ENCODE assay signal across 20 mouse cellular contexts in genomic region chr1:187803566-187803965, GRCm38 (mm10).
DNase-seq lines count a peak whose midpoint lies in the region; ATAC-seq lines count a peak whose summit lies in the region.
"Had no signal": no experiment of that assay in that cellular context is flagged by ENCODE, and none has a peak within 500 bp of the region (broad histone marks: within the 10 kb centered on the region; RNA-seq: fewer than 3 reads in every experiment).

No protein-coding gene starts in this region.

- no peak for DNase-seq in heart, postnatal 4 days
- DNase-seq in neural tube, embryonic 11.5 days (ENCODE audit: low spot score) = no peak
- no peak for DNase-seq in limb, embryonic 10.5 days (ENCODE audit: low spot score)
- no peak for DNase-seq in thymus, postnatal 36 days
- DNase-seq: adrenal gland, postnatal 10 days; cerebellum, adult 11-12 months; cerebellum, postnatal 25 days; gastrocnemius, postnatal 36 days; lung, postnatal 10 days; right cerebral cortex, postnatal 14 days; thymus, postnatal 14 days had no signal

- H3K4me1 ChIP-seq in heart, embryonic 13.5 days = peaks cover 62% of the 10 kb centered on the region
- H3K4me1 ChIP-seq in neural tube, embryonic 11.5 days (ENCODE audit: control insufficient read depth, insufficient read depth, low read length) = peaks cover 6% of the 10 kb centered on the region; the same call in 1 of the 2 replicates
- H3K4me1 ChIP-seq in neural tube, embryonic 15.5 days = peaks cover 17% of the 10 kb centered on the region
- peaks cover 57% of the 10 kb centered on the region for H3K4me1 ChIP-seq in limb, embryonic 10.5 days
- H3K4me1 ChIP-seq: megakaryocyte, embryonic 14.5 days had no signal

- WGBS in heart, embryonic 13.5 days = 52% methylated on average over 5 of the region's 5 CpGs
- WGBS in neural tube, embryonic 11.5 days = 31% methylated on average over 5 of the region's 5 CpGs
- WGBS in neural tube, embryonic 15.5 days = 24% methylated on average over 5 of the region's 5 CpGs
- WGBS in limb, embryonic 10.5 days = 29% methylated on average over 5 of the region's 5 CpGs

- no peak for ATAC-seq in heart, embryonic 13.5 days (ENCODE audit: extremely low read depth, insufficient number of reproducible peaks, low FRiP score, low TSS enrichment)
- peak; percentile 35; the same call in 1 of the 2 replicates for ATAC-seq in neural tube, embryonic 11.5 days (ENCODE audit: insufficient read depth, low FRiP score, low TSS enrichment)
- no peak for ATAC-seq in neural tube, embryonic 15.5 days (ENCODE audit: low FRiP score)
- no peak for ATAC-seq in erythroid progenitor cell, adult 5-6 weeks (replicated peaks; ENCODE audit: low FRiP score, poor library complexity, severe bottlenecking)
- ATAC-seq: forebrain, embryonic 14.5 days had no signal

- no peaks in the 10 kb centered on the region for H3K27me3 ChIP-seq in heart, embryonic 13.5 days (replicated peaks)
- H3K27me3 ChIP-seq in neural tube, embryonic 11.5 days (ENCODE audit: control insufficient read depth, insufficient read depth, low read length) = no peaks in the 10 kb centered on the region
- H3K27me3 ChIP-seq in neural tube, embryonic 15.5 days (replicated peaks) = peaks cover 3% of the 10 kb centered on the region
- no peaks in the 10 kb centered on the region for H3K27me3 ChIP-seq in limb, embryonic 10.5 days (ENCODE audit: low read depth, poor library complexity, severe bottlenecking)
- H3K27me3 ChIP-seq: limb, embryonic 15.5 days; megakaryocyte, embryonic 14.5 days had no signal

- 0 out of 2 replicates have a peak overlapping the region, but pooled peaks have one; percentile 2 for H3K9ac ChIP-seq in heart, embryonic 13.5 days
- H3K9ac ChIP-seq in neural tube, embryonic 11.5 days (ENCODE audit: low read length) = no peak overlapping the region
- H3K9ac ChIP-seq in neural tube, embryonic 15.5 days (replicated peaks) = no peak overlapping the region
- H3K9ac ChIP-seq: limb, embryonic 15.5 days had no signal

- 0 out of 2 replicates have a peak overlapping the region, but pooled peaks have one; percentile 10 for H3K4me2 ChIP-seq in heart, embryonic 13.5 days
- H3K4me2 ChIP-seq in neural tube, embryonic 11.5 days (ENCODE audit: low read depth) = no peak overlapping the region
- H3K4me2 ChIP-seq in neural tube, embryonic 15.5 days = no peak overlapping the region
- H3K4me2 ChIP-seq: heart, embryonic 11.5 days; limb, embryonic 15.5 days had no signal

- no peak overlapping the region for H3K4me3 ChIP-seq in heart, embryonic 13.5 days
- no peak overlapping the region for H3K4me3 ChIP-seq in neural tube, embryonic 11.5 days (ENCODE audit: low read depth, low read length)
- no peak overlapping the region for H3K4me3 ChIP-seq in neural tube, embryonic 15.5 days (replicated peaks)
- no peak overlapping the region for H3K4me3 ChIP-seq in limb, embryonic 10.5 days
- H3K4me3 ChIP-seq: embryonic facial prominence, embryonic 10.5 days; layer of hippocampus, adult 2 months; limb, embryonic 15.5 days; megakaryocyte, embryonic 14.5 days had no signal

- H3K9me3 ChIP-seq in heart, embryonic 13.5 days = no peaks in the 10 kb centered on the region
- no peaks in the 10 kb centered on the region for H3K9me3 ChIP-seq in neural tube, embryonic 11.5 days (ENCODE audit: control insufficient read depth, low read length)
- H3K9me3 ChIP-seq in neural tube, embryonic 15.5 days (replicated peaks) = no peaks in the 10 kb centered on the region
- H3K9me3 ChIP-seq in limb, embryonic 10.5 days (replicated peaks) = no peaks in the 10 kb centered on the region
- H3K9me3 ChIP-seq: embryonic facial prominence, embryonic 10.5 days; limb, embryonic 15.5 days had no signal

- H3K36me3 ChIP-seq in heart, embryonic 13.5 days = no peaks in the 10 kb centered on the region
- H3K36me3 ChIP-seq in neural tube, embryonic 11.5 days (ENCODE audit: control insufficient read depth, insufficient read depth, low read length) = no peaks in the 10 kb centered on the region
- H3K36me3 ChIP-seq in neural tube, embryonic 15.5 days = no peaks in the 10 kb centered on the region
- H3K36me3 ChIP-seq in limb, embryonic 10.5 days = no peaks in the 10 kb centered on the region
- H3K36me3 ChIP-seq: embryonic facial prominence, embryonic 10.5 days; limb, embryonic 15.5 days had no signal

- 0 out of 2 replicates have a peak overlapping the region, but pooled peaks have one; percentile 2 for H3K27ac ChIP-seq in heart, embryonic 13.5 days (replicated peaks)
- H3K27ac ChIP-seq in neural tube, embryonic 11.5 days (ENCODE audit: low read depth, low read length) = no peak overlapping the region
- no peak overlapping the region for H3K27ac ChIP-seq in neural tube, embryonic 15.5 days (replicated peaks)
- peak overlapping the region; percentile 44; the same call in 1 of the 2 replicates for H3K27ac ChIP-seq in limb, embryonic 10.5 days
- H3K27ac ChIP-seq: embryonic facial prominence, embryonic 10.5 days; layer of hippocampus, adult 2 months; limb, embryonic 15.5 days had no signal

Comparison
In these comparisons a context has a peak if more than half of its experiments do, and no peak if none do; other contexts are left out.
1. H3K27ac ChIP-seq: peak in heart, embryonic 13.5 days (single experiment) and limb, embryonic 10.5 days (single experiment); none in neural tube, embryonic 11.5 days (single experiment) and neural tube, embryonic 15.5 days (single experiment).